Mouse (Mus musculus): ENCODE data around the gene Zfp704. TPM values are rescaled to one million over a fixed set of nuclear protein-coding genes. Genes with fewer than 3 reads are reported as not detected.

The Zfp704 gene
- polyA plus RNA-seq, 1 experiment = 17.2 TPM

DNA sequence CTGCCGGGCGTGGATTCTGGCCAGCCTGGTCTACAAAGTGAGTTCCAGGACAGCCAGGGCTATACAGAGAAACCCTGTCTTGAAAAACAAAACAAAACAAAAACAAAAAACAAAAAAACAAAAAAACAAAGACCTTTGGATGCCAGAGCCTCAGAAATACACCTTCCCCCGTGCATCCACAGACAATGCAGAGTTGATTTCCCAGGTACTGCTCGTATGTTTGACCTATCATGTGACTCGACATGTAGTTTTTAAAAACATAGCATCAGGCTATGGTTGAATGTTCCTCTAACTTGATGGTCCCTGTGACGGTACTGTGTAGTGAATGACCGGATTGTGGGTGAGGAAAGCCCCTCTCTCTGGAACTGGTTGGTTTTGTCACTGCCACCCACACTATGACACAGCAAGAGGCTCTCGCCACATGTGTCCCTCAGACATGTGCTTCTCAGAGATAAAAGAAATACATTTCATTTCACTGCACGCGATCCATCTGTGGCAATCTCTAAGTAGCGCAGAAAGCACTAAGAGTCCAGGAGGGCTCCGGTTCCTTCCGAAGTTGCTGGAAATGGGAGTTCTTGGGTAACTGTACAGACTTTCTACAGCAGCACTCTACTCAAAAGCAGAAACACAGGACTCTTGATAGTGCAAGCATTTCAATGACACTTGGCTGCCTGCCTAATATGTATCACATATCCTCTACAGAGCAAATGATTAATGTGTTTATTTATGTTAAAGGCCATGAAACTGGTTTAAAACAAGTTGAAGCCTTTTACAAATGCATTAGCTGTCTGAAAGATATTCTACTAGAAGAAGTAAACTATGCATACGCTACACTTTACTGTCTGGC, 28.7 kb downstream of the Zfp704 start:
- Histone ChIP-seq H3K27ac (ENCODE audit: control insufficient read depth, insufficient read depth, low read depth, low read length) (no peak overlapping the region), H3K4me1 (ENCODE audit: control insufficient read depth, insufficient read depth, low read length) (no peaks in the 10 kb centered on the region), H3K4me3 (ENCODE audit: control insufficient read depth, low read depth, low read length) (no peak overlapping the region), H3K36me3 (ENCODE audit: control insufficient read depth, insufficient read depth, low read length) (no peaks in the 10 kb centered on the region), H3K27me3 (ENCODE audit: control insufficient read depth, insufficient read depth, low read length) (no peaks in the 10 kb centered on the region)
- TF ChIP-seq CTCF (IDR thresholded peaks at IDR 0.05; ENCODE audit: control insufficient read depth, insufficient read depth, insufficient replicate concordance, low read depth, low read length) (no peak), POLR2A (IDR thresholded peaks at IDR 0.05; ENCODE audit: control insufficient read depth, low read depth, low read length) (no peak)

DNA sequence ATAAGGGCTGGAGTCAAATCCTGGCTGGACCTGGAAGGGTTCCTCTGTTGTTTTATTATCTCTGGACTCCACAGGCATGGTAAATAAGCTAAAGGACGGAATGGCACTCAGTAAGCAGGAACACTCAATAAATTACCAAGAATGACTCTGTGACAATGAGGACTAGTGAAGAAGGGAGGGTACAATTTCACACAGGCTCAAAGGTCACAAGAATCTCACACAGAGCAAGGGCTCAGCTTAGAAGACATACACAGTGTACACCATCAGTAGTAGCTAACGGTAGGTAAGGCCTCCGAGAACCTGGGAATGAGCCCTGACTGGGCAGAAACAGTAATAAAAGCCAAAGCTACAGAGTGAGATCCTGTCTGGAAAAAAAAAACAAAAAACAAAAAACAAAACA, 29.8 kb downstream of the Zfp704 start:
- Histone ChIP-seq H3K27ac (ENCODE audit: control insufficient read depth, insufficient read depth, low read depth, low read length) (no peak overlapping the region), H3K27me3 (ENCODE audit: control insufficient read depth, insufficient read depth, low read length) (no peaks in the 10 kb centered on the region), H3K4me1 (ENCODE audit: control insufficient read depth, insufficient read depth, low read length) (no peaks in the 10 kb centered on the region), H3K4me3 (ENCODE audit: control insufficient read depth, low read depth, low read length) (no peak overlapping the region), H3K36me3 (ENCODE audit: control insufficient read depth, insufficient read depth, low read length) (no peaks in the 10 kb centered on the region)
- TF ChIP-seq CTCF (IDR thresholded peaks at IDR 0.05; ENCODE audit: control insufficient read depth, insufficient read depth, insufficient replicate concordance, low read depth, low read length) (no peak), POLR2A (IDR thresholded peaks at IDR 0.05; ENCODE audit: control insufficient read depth, low read depth, low read length) (no peak)

DNA sequence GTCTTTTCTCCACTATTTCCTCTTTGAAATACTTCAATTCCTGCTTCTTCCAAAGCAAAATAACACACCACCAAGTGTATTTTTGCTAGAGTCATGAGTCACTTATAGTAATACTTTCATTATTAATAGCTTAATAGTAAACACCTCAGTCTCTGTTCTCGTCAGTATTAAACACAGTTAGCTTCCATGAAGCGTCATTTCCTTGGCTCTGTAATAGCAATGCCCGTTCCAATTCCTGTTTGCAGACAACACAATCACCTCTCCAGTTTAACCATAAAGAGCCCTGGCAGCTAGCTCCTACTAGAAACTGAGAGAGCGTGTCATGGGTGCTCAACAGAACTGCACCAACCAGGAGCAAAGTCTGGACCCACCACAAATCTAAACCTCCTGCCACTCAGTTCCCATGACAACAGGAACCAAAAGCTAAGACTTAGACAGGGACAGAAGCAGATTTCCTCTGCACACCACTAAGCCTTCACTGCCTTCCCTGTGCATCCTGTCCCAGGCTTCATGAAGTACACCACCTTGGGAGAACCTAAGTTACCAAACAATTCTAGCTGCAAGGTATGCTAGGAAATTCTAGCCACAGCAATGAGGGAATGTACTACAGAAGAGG, 30.7 kb downstream of the Zfp704 start:
- TF ChIP-seq POLR2A (IDR thresholded peaks at IDR 0.05; ENCODE audit: control insufficient read depth, low read depth, low read length) = no peak
- TF ChIP-seq CTCF (IDR thresholded peaks at IDR 0.05; ENCODE audit: control insufficient read depth, insufficient read depth, insufficient replicate concordance, low read depth, low read length) = no peak
- Histone ChIP-seq H3K27me3 (ENCODE audit: control insufficient read depth, insufficient read depth, low read length) (no peaks in the 10 kb centered on the region), H3K4me3 (ENCODE audit: control insufficient read depth, low read depth, low read length) (no peak overlapping the region), H3K4me1 (ENCODE audit: control insufficient read depth, insufficient read depth, low read length) (no peaks in the 10 kb centered on the region), H3K27ac (ENCODE audit: control insufficient read depth, insufficient read depth, low read depth, low read length) (no peak overlapping the region), H3K36me3 (ENCODE audit: control insufficient read depth, insufficient read depth, low read length) (no peaks in the 10 kb centered on the region)

DNA sequence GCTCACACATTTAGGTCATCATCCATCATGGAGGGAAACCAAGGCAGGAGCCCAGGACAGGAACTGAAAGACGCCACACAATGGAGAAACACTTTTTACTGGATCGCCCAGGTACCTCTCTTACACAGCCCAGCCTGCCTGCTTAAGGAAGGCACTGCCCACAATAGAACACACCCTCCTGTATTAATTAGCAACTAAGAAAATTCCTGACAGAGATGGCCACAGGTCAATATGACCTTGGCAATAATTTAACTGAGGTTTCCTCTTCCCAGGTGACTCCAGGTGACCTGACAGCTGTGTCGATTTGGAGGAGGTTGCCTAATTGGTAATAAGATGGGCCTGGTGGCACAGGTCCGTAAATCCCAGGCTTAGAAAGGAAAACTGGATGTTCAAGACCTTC, 33.0 kb downstream of the Zfp704 start:
- Histone ChIP-seq H3K36me3 (ENCODE audit: control insufficient read depth, insufficient read depth, low read length) (no peaks in the 10 kb centered on the region), H3K4me1 (ENCODE audit: control insufficient read depth, insufficient read depth, low read length) (no peaks in the 10 kb centered on the region), H3K4me3 (ENCODE audit: control insufficient read depth, low read depth, low read length) (no peak overlapping the region), H3K27ac (ENCODE audit: control insufficient read depth, insufficient read depth, low read depth, low read length) (no peak overlapping the region), H3K27me3 (ENCODE audit: control insufficient read depth, insufficient read depth, low read length) (no peaks in the 10 kb centered on the region)
- TF ChIP-seq CTCF (IDR thresholded peaks at IDR 0.05; ENCODE audit: control insufficient read depth, insufficient read depth, insufficient replicate concordance, low read depth, low read length) = no peak
- TF ChIP-seq POLR2A (IDR thresholded peaks at IDR 0.05; ENCODE audit: control insufficient read depth, low read depth, low read length) = no peak

DNA sequence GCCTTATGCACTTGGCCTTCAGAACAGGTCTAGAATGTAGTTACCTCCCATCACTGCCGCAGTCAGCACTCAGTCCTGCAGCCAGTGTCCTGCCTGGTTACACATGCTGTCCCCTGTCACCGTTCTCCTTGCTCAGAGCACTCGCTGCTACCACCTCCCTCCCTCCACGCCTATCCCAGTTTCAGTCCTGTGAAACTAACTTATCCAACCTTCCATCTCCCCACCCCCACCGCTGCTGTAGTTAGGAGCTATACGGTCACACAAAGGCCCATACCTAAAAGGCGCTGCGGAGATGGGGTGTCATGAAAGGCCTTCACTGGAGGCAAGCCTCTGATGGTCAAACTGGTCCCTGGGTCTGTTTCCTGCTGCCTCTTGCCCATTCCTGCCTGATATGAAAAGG, 35.6 kb downstream of the Zfp704 start:
- no peaks in the 10 kb centered on the region for H3K27me3 ChIP-seq (ENCODE audit: control insufficient read depth, insufficient read depth, low read length)
- no peaks in the 10 kb centered on the region for H3K36me3 ChIP-seq (ENCODE audit: control insufficient read depth, insufficient read depth, low read length)
- no peak overlapping the region for H3K4me3 ChIP-seq (ENCODE audit: control insufficient read depth, low read depth, low read length)
- H3K4me1 ChIP-seq (ENCODE audit: control insufficient read depth, insufficient read depth, low read length) = no peaks in the 10 kb centered on the region
- H3K27ac ChIP-seq (ENCODE audit: control insufficient read depth, insufficient read depth, low read depth, low read length) = no peak overlapping the region
- TF ChIP-seq POLR2A (IDR thresholded peaks at IDR 0.05; ENCODE audit: control insufficient read depth, low read depth, low read length) = no peak
- TF ChIP-seq CTCF (IDR thresholded peaks at IDR 0.05; ENCODE audit: control insufficient read depth, insufficient read depth, insufficient replicate concordance, low read depth, low read length) = no peak

DNA sequence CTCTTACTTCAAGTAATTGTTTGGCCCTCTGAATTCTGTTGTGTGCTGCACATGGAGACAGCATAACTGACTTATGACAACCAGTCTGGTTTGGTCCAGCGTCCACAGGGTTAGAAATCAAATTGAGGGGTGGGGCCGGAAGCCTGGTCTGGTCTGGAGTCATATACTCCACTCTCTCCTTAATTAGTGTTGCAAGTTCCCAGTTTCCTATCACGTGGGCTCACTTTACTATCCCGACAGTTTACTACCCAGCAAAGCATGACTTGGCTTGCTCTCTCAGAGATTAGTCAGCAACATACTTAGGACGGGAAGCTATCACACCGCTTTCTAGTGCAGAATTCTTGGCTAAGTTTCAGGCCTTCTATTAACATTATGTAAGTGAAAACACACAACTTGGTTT, 36.3 kb downstream of the Zfp704 start:
- H3K36me3 ChIP-seq (ENCODE audit: control insufficient read depth, insufficient read depth, low read length) = no peaks in the 10 kb centered on the region
- H3K27ac ChIP-seq (ENCODE audit: control insufficient read depth, insufficient read depth, low read depth, low read length) = no peak overlapping the region
- H3K4me3 ChIP-seq (ENCODE audit: control insufficient read depth, low read depth, low read length) = no peak overlapping the region
- TF ChIP-seq POLR2A (IDR thresholded peaks at IDR 0.05; ENCODE audit: control insufficient read depth, low read depth, low read length) = no peak
- no peak for TF ChIP-seq CTCF (IDR thresholded peaks at IDR 0.05; ENCODE audit: control insufficient read depth, insufficient read depth, insufficient replicate concordance, low read depth, low read length)
- H3K27me3 ChIP-seq (ENCODE audit: control insufficient read depth, insufficient read depth, low read length) = no peaks in the 10 kb centered on the region
- H3K4me1 ChIP-seq (ENCODE audit: control insufficient read depth, insufficient read depth, low read length) = no peaks in the 10 kb centered on the region

DNA sequence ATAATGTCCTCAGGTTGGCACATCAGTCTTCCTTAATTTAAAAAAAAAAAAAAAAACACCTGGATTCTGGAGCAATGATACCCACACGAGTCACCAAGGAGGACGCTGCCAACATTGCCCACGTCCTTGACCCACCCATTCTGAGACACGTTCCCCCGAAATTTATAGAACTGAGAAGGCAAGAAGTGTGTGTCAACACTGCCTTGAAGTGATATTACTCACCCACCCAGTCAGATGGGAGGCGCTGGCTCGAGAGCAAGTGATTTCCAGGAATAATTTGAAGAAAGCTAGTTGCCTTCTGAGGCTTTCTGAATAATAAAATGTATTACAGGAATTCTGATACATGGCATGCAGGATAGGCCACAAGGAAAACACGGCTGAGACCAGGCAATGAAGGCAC, 37.6 kb downstream of the Zfp704 start:
- Histone ChIP-seq H3K27me3 (ENCODE audit: control insufficient read depth, insufficient read depth, low read length) (no peaks in the 10 kb centered on the region), H3K4me1 (ENCODE audit: control insufficient read depth, insufficient read depth, low read length) (no peaks in the 10 kb centered on the region), H3K36me3 (ENCODE audit: control insufficient read depth, insufficient read depth, low read length) (no peaks in the 10 kb centered on the region), H3K27ac (ENCODE audit: control insufficient read depth, insufficient read depth, low read depth, low read length) (no peak overlapping the region), H3K4me3 (ENCODE audit: control insufficient read depth, low read depth, low read length) (no peak overlapping the region)
- no peak for TF ChIP-seq CTCF (IDR thresholded peaks at IDR 0.05; ENCODE audit: control insufficient read depth, insufficient read depth, insufficient replicate concordance, low read depth, low read length)
- no peak for TF ChIP-seq POLR2A (IDR thresholded peaks at IDR 0.05; ENCODE audit: control insufficient read depth, low read depth, low read length)
